ENCODE assay signal across 22 mouse cellular contexts in the genomic region with DNA sequence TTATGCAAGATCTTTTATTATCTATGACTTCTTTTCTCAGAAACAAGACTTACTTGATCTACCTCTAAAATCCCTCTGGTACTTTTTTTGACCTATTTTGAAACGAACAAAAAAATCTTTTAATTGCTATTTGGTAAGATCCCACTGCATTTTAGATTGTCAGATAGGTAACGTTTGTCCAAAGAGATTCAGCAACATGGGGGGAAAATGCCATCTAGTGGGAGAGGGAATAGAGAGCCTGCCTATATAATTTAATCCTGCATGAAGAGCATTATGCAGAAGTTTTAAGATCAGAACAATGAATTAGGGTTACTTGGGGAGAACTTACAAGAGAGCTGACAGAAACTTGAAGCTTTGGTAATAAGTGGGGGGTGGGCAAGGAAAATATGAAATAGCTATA.
DNase-seq lines count a peak whose midpoint lies in the region; ATAC-seq and TF ChIP-seq lines count a peak whose summit lies in the region.
"Had no signal": no experiment of that assay in that cellular context is flagged by ENCODE, and none has a peak within 500 bp of the region (broad histone marks: within the 10 kb centered on the region; RNA-seq: fewer than 3 reads in every experiment).

No protein-coding gene starts in this region.

- H3K9ac ChIP-seq in kidney, embryonic 15.5 days: no peak overlapping the region
- H3K9ac ChIP-seq: embryonic facial prominence, embryonic 12.5 days; hindbrain, embryonic 15.5 days; limb, embryonic 12.5 days; liver, embryonic 13.5 days; lung, embryonic 15.5 days; midbrain, embryonic 13.5 days had no signal

- H3K4me2 ChIP-seq in kidney, embryonic 15.5 days: no peak overlapping the region
- H3K4me2 ChIP-seq: embryonic facial prominence, embryonic 12.5 days; hindbrain, embryonic 15.5 days; limb, embryonic 12.5 days; liver, embryonic 13.5 days; lung, embryonic 15.5 days; midbrain, embryonic 13.5 days had no signal

- peak; percentile 2 to 3 for DNase-seq in cerebellum, postnatal 10 days
- no peak for DNase-seq in cerebellum, postnatal 4 days (ENCODE audit: low spot score in 2 of 2)
- DNase-seq in layer of hippocampus, adult 2 months (ENCODE audit: low spot score in 2 of 2): peak in 1 of 2 experiments; percentile 24
- no peak for DNase-seq in layer of hippocampus, adult 8-10 months (ENCODE audit: low spot score in 2 of 2)
- peak; percentile 3 to 13 for DNase-seq in right cerebral cortex, adult 2 months (ENCODE audit: low spot score in 2 of 2)
- no peak for DNase-seq in right cerebral cortex, postnatal 25 days
- DNase-seq in urinary bladder, postnatal 14 days (ENCODE audit: low spot score): no peak
- DNase-seq: adrenal gland, adult 8-10 months; cerebellum, adult 18-20 months; gastrocnemius, postnatal 25 days; heart, postnatal 10 days; liver, embryonic 13.5 days; thymus, postnatal 14 days had no signal

- H3K27me3 ChIP-seq in kidney, embryonic 15.5 days: no peaks in the 10 kb centered on the region
- H3K27me3 ChIP-seq: embryonic facial prominence, embryonic 12.5 days; hindbrain, embryonic 15.5 days; limb, embryonic 12.5 days; liver, embryonic 13.5 days; lung, embryonic 15.5 days; midbrain, embryonic 13.5 days had no signal

- no peaks in the 10 kb centered on the region for H3K4me1 ChIP-seq in kidney, embryonic 15.5 days
- H3K4me1 ChIP-seq: embryonic facial prominence, embryonic 12.5 days; heart, embryonic 10.5 days; hindbrain, embryonic 15.5 days; limb, embryonic 12.5 days; liver, embryonic 13.5 days; lung, embryonic 15.5 days; midbrain, embryonic 13.5 days had no signal

- H3K9me3 ChIP-seq in kidney, embryonic 15.5 days (replicated peaks): no peaks in the 10 kb centered on the region
- H3K9me3 ChIP-seq: embryonic facial prominence, embryonic 12.5 days; heart, embryonic 10.5 days; hindbrain, embryonic 15.5 days; limb, embryonic 12.5 days; liver, embryonic 13.5 days; lung, embryonic 15.5 days; midbrain, embryonic 13.5 days had no signal

- no peak overlapping the region for H3K4me3 ChIP-seq in layer of hippocampus, adult 2 months
- no peak overlapping the region for H3K4me3 ChIP-seq in kidney, embryonic 15.5 days (replicated peaks)
- H3K4me3 ChIP-seq: embryonic facial prominence, embryonic 12.5 days; heart, embryonic 10.5 days; hindbrain, embryonic 15.5 days; limb, embryonic 12.5 days; liver, embryonic 13.5 days; lung, embryonic 15.5 days; midbrain, embryonic 13.5 days had no signal

- 44% methylated on average over 2 of the region's 2 CpGs for WGBS in kidney, embryonic 15.5 days

- peak; percentile 72 for TF ChIP-seq CTCF in layer of hippocampus, adult 2 months (conservative IDR thresholded peaks at IDR 0.05)

- H3K27ac ChIP-seq in layer of hippocampus, adult 2 months: no peak overlapping the region
- no peak overlapping the region for H3K27ac ChIP-seq in kidney, embryonic 15.5 days
- H3K27ac ChIP-seq: embryonic facial prominence, embryonic 12.5 days; heart, embryonic 10.5 days; hindbrain, embryonic 15.5 days; kidney, postnatal 0 days; limb, embryonic 12.5 days; liver, embryonic 13.5 days; lung, embryonic 15.5 days; midbrain, embryonic 13.5 days had no signal

- H3K36me3 ChIP-seq in kidney, embryonic 15.5 days: no peaks in the 10 kb centered on the region
- H3K36me3 ChIP-seq: embryonic facial prominence, embryonic 12.5 days; heart, embryonic 10.5 days; hindbrain, embryonic 15.5 days; limb, embryonic 12.5 days; liver, embryonic 13.5 days; lung, embryonic 15.5 days; midbrain, embryonic 13.5 days had no signal

- ATAC-seq in kidney, embryonic 15.5 days (replicated peaks; ENCODE audit: low FRiP score): no peak
- ATAC-seq: intestine, postnatal 0 days; midbrain, embryonic 13.5 days had no signal

Comparison
In these comparisons a context has a peak if more than half of its experiments do, and no peak if none do; other contexts are left out.
1. DNase-seq: peak in cerebellum, postnatal 10 days (2 of 2) and right cerebral cortex, adult 2 months (2 of 2); none in cerebellum, postnatal 4 days (0 of 2), layer of hippocampus, adult 8-10 months (0 of 2), right cerebral cortex, postnatal 25 days (single experiment) and urinary bladder, postnatal 14 days (single experiment).